Mouse (Mus musculus) CH12.LX (cell line): ENCODE data around the gene Rnaset2a.
"Not testable (repeated sequence)": the region's sequence is repeated elsewhere in the genome, so short reads cannot be mapped to it uniquely, and the experiment has no call there.

Experiments used
- CTCF ChIP-seq, 2 experiments: IDR thresholded peaks in 1 of 2; conservative IDR thresholded peaks in 1 of 2; 2 replicates each; pipeline ENCODE4 v1.5.1; 2011 to 2012; ENCODE audit warnings: low read depth in 2 of 2, low read length in 2 of 2, improper control_type of control experiment in 1 of 2, inconsistent platforms in 1 of 2, mild to moderate bottlenecking in 1 of 2, moderate library complexity in 1 of 2
- E2F4 ChIP-seq: IDR thresholded peaks from 2 replicates; pipeline ENCODE4 v1.6.1; 2011; ENCODE audit warnings: low read depth, low read length, improper control_type of control experiment; ENCODE audit not compliant: insufficient replicate concordance
- EP300 ChIP-seq: IDR thresholded peaks from 2 replicates; pipeline ENCODE4 v1.6.1; 2011; ENCODE audit warnings: low read length, improper control_type of control experiment
- JUND ChIP-seq: conservative IDR thresholded peaks from 2 replicates; pipeline ENCODE4 v1.6.1; 2011; ENCODE audit warnings: low read depth, low read length, improper control_type of control experiment
- KAT2A ChIP-seq: IDR thresholded peaks from 2 replicates; pipeline ENCODE4 v1.6.1; 2012; ENCODE audit warnings: low read length, improper control_type of control experiment, inconsistent platforms; ENCODE audit not compliant: insufficient replicate concordance
- MAFK ChIP-seq: IDR thresholded peaks from 2 replicates; pipeline ENCODE4 v1.6.1; 2011; ENCODE audit warnings: low read length, improper control_type of control experiment; ENCODE audit not compliant: insufficient replicate concordance
- POLR2A ChIP-seq: IDR thresholded peaks from 2 replicates; pipeline ENCODE4 v1.6.1; 2011; ENCODE audit warnings: low read depth, mild to moderate bottlenecking, improper control_type of control experiment, low read length
- RCOR1 ChIP-seq: conservative IDR thresholded peaks from 2 replicates; pipeline ENCODE4 v1.6.1; 2012; ENCODE audit warnings: low read depth, mild to moderate bottlenecking, inconsistent platforms, low read length, improper control_type of control experiment
- SMC3 ChIP-seq: IDR thresholded peaks from 2 replicates; pipeline ENCODE4 v1.6.1; 2011; ENCODE audit warnings: low read depth, low read length, improper control_type of control experiment
- TCF12 ChIP-seq: IDR thresholded peaks from 2 replicates; pipeline ENCODE4 v1.6.1; 2014; ENCODE audit warnings: low read depth, mild to moderate bottlenecking, inconsistent platforms, low read length, improper control_type of control experiment
- USF1 ChIP-seq: IDR thresholded peaks from 2 replicates; pipeline ENCODE4 v1.6.1; 2014; ENCODE audit warnings: low read depth, mild to moderate bottlenecking, inconsistent platforms, low read length, improper control_type of control experiment
- USF2 ChIP-seq: conservative IDR thresholded peaks from 2 replicates; pipeline ENCODE4 v1.6.1; 2011; ENCODE audit warnings: low read depth, low read length, improper control_type of control experiment
- ZC3H11A ChIP-seq: IDR thresholded peaks from 2 replicates; pipeline ENCODE4 v1.6.1; 2012; ENCODE audit warnings: low read depth, mild to moderate bottlenecking, inconsistent platforms, low read length, improper control_type of control experiment
- ZKSCAN1 ChIP-seq: IDR thresholded peaks from 2 replicates; pipeline ENCODE4 v1.6.1; 2012; ENCODE audit warnings: low read depth, inconsistent platforms, low read length, improper control_type of control experiment, borderline replicate concordance

DNA sequence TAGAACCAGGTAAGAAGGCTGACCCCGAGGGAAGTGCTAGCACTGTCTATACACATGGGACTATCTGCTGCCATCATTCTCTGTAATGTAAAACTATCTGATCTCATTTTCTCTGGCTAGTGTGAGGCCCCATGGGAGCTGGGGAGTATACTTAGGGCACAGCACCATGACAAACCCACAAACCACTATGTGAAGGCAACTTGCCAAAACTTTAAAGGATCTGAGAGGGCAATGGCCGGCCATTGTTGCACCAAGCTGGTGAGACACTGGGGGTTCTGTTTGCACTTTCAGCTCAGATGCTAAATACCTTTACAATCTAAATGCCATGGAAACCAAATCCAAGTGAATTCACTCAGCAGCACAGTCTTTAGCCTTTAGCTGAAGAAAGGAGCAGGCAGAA is 78.0 kb downstream of the Rnaset2a start:
- TF ChIP-seq JUND; CTCF (conservative IDR thresholded peaks at IDR 0.05 in 1 of 2, IDR thresholded peaks at IDR 0.05 in 1 of 2; ENCODE audit: low read depth in 2 of 2, low read length in 2 of 2); MAFK; KAT2A; SMC3; RCOR1; TCF12; ZC3H11A; POLR2A; USF1; EP300; E2F4; USF2; ZKSCAN1: not testable (repeated sequence)
